Mouse (Mus musculus) megakaryocyte progenitor cell, adult 5-6 weeks (primary cell): ENCODE data around the gene Gal3st2. TPM values are rescaled to one million over a fixed set of nuclear protein-coding genes. Genes with fewer than 3 reads are reported as not detected.
A peak's percentile ranks its signal among the peaks of the same experiment; 100 is the strongest.
"Not testable (repeated sequence)": the region's sequence is repeated elsewhere in the genome, so short reads cannot be mapped to it uniquely, and the experiment has no call there.

Experiments
- ATAC-seq: replicated peaks from 2 replicates; pipeline ENCODE4 v1.8.0; 2016; ENCODE audit warnings: mild to moderate bottlenecking, moderate TSS enrichment, inconsistent platforms; ENCODE audit not compliant: poor library complexity
- total RNA-seq, 2 experiments: library from RNA; stranded (forward) in 1 of 2; stranded (reverse) in 1 of 2; fragments of 157-497, 149-512 nt in 1 of 2; fragments of 200-1000 nt in 1 of 2; gene quantifications; 2 replicates each; pipeline versions ENCODE4 v1.2.3 to v1.2.4; 2015 to 2017

The Gal3st2 gene
- total RNA-seq, 2 experiments from 2014 or later = not detected

DNA sequence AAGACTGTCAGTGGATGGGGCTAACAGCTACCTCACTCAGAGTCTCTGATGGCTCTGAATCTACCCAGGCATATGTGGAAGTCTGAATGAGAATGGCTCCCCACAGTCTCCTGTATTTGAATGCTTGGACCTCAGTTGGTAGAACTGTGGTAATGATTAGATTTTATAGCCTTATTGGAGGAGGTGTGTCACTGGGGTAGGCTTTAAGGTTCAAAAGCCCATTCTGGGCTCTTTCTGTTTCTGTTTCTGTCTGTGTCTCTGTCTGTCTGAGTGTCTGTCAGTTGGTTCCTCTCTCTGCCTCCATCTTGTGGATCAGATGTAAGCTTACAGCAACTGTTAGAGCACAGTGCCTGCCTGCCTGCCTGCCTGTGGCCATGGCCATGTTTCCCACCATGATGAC lies 1.5 kb upstream of the Gal3st2 start:
- 0 out of 2 replicates have a peak, but pooled peaks have one; percentile 14 for ATAC-seq

GRCm38 (mm10) chr1:93871594-93872105 lies 10.5 kb downstream of the Gal3st2 start:
- ATAC-seq = peak; percentile 60; the same call in 1 of the 2 replicates

DNA sequence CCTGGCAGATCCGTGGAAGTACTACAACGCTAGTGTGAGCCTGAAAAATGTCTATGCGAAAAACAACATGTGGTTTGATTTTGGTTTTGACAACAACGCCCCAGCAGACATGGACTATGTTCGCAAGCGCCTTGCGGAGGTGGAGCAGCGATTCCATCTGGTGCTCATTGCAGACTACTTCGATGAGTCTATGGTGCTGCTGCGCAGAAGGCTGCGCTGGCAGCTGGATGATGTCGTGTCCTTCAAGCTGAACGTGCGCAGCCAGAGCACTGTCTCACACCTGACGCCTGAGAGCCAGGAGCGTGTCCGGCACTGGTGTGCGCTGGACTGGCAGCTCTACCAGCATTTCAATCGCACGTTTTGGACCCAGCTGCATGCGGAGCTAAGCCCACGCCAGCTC lies 13.3 kb downstream of the Gal3st2 start:
- ATAC-seq = not testable (repeated sequence)

GRCm38 (mm10) chr1:93881778-93882177 lies 20.7 kb downstream of the Gal3st2 start:
- ATAC-seq = not testable (repeated sequence)

DNA sequence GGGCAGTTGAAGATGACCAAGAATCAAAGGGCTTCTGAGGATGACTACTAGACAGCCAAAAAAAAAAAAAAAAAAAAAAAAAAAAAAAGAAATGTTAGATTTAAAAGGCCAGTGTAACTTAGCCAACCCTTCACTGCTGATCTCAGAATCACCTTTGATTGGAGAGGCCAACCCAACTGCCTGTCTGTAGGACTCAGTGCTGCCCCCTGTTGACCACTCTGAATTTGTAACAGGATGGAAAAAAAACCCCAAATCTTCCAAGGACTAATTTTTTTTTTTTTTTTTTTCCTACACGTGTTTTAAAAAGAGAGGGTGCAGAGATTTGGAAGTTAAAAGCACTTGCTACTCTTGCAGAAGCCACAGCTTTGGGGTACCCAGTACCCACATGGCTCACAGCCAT lies 29.8 kb downstream of the Gal3st2 start:
- ATAC-seq = not testable (repeated sequence)

DNA sequence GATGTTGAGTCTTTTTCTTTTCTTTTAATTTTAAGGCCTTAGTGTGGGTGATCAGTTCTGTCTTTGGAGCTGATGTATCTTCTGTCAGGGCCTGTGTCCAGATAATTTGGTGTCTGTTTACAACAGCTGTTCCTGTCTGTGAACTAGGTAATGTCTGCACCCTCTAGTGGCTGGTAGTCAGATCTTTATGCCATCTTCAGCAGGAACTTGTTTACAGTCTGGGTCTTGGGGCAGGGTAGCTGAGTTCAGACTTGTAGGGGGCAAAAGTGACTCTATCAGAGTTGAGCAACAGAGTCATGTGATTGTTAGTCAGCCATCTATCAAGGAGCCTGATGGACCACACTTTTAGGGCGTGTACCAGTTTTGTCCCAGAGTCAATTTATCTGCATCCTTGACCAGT lies 36.3 kb downstream of the Gal3st2 start:
- peak; percentile 63 for ATAC-seq

DNA sequence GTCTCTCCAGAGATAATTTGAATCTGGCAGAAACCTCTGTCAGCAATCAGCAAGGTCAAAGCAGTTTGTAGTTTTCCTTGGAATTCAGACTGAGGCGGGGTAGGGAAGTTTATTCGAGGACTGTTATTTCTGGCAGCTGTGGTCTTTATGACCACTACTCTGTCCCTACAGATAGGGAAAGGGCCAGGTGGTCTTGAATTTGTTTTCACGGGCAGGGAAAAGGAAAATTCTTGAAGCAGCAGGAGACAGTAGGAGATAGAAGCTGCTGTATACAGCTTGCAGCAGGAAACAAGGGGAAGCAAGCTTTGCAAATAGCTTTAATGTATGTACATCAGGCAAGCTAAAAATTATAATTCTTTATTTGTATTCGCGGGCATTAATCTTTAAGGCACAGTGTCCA lies 40.2 kb downstream of the Gal3st2 start:
- not testable (repeated sequence) for ATAC-seq

- ATAC-seq = peak; percentile 85
Observed at GRCm38 (mm10) chr1:93906690-93907089, 45.6 kb downstream of the Gal3st2 start.

GRCm38 (mm10) chr1:93908977-93909586 lies 48.0 kb downstream of the Gal3st2 start:
- peak; percentile 77 for ATAC-seq

- peak; percentile 89 for ATAC-seq
Observed at GRCm38 (mm10) chr1:93911877-93912276, 50.8 kb downstream of the Gal3st2 start.

DNA sequence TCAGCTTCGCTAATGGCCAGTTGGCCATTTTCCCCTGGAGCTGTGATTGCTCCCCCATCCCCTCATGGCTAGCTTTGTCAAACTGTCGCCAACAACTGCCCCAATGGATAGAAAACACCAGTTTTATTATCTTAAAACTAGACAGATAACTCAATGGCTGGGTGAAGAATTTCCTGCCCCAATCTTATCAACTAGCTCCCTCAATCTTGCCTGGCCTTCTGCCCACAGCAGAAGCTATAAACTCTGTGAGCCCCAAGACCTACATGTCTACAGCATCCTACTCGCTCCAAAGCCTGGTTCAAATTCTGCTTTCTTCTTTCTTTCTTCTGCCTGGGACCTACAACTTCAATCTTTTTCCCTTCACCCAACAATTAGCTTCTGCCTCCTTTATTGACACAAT lies 56.1 kb downstream of the Gal3st2 start:
- ATAC-seq = not testable (repeated sequence)

DNA sequence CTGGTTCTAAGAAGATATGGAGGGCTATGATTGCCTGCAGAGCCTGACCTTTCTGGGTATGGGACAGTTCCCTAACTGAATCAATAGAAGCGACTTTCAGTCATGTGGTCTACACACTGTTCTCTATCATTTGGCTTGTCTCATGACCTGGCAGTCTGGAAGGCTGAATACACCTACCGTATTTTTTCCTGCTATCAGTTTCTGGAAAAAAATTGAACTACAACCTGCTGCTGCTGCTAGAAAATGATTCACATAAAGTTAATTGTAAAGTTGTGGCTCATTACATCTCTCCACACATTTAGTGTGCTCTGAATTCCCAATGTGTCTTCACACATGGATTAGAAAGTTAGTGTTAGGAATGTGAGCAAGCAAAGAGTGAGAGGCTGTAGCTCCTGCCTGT lies 56.9 kb downstream of the Gal3st2 start, which contains the start of gene Gal3st2b:
Gal3st2b (plus strand) TSS at position 301 of the 400 bp plus-strand sequence.
- ATAC-seq = not testable (repeated sequence)

- ATAC-seq = not testable (repeated sequence)
Observed at GRCm38 (mm10) chr1:93918775-93919174, 57.7 kb downstream of the Gal3st2 start.

GRCm38 (mm10) chr1:93919321-93919720 lies 58.2 kb downstream of the Gal3st2 start:
- not testable (repeated sequence) for ATAC-seq

DNA sequence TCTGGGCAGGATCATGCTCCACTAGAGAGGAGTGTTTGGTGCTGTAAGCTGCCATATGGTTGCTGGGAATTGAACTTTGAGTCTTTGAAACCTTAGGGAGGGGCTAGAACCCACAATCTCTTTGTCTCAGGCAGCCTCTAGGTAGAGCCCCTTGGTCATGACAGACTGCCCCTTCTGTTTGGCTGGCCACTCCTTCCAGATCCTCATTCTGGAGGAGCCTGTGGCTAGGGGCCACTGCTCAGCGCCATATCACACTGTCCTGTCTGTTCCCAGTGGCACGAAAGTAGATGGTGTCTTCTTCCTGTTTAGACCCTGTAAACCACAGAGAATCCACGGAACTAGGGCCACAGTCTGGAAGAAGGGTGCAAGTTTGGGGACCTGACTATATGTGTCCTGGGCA lies 61.5 kb downstream of the Gal3st2 start:
- ATAC-seq = not testable (repeated sequence)

- peak; percentile 44; the same call in 1 of the 2 replicates for ATAC-seq
Observed at GRCm38 (mm10) chr1:93923098-93923497, 62.0 kb downstream of the Gal3st2 start.

Other genes with a start within 250 kb of the Gal3st2 start
- 23.4 and 28.8 TPM in 2 replicates for gene Stk25, start 202.6 kb upstream of the Gal3st2 start, total RNA-seq (2015)
- gene Stk25, start 202.6 kb upstream of the Gal3st2 start, total RNA-seq (2017) = 28.6 and 47.7 TPM in 2 replicates
- gene Bok, start 175.6 kb upstream of the Gal3st2 start, total RNA-seq (2015) = 0.17 TPM in 1 of 2 replicates, not detected in the other
- gene Bok, start 175.6 kb upstream of the Gal3st2 start, total RNA-seq (2017) = 0.92 TPM in 1 of 2 replicates, not detected in the other
- gene Atg4b, start 109.8 kb upstream of the Gal3st2 start, total RNA-seq (2015) = 17.6 and 21.0 TPM in 2 replicates
- gene Atg4b, start 109.8 kb upstream of the Gal3st2 start, total RNA-seq (2017) = 50.7 and 58.5 TPM in 2 replicates
- gene Thap4, start 106.4 kb upstream of the Gal3st2 start, total RNA-seq (2015) = 40.9 and 47.0 TPM in 2 replicates
- gene Thap4, start 106.4 kb upstream of the Gal3st2 start, total RNA-seq (2017) = 21.0 and 26.2 TPM in 2 replicates
- gene Dtymk, start 59.4 kb upstream of the Gal3st2 start, total RNA-seq (2015) = 234 TPM in 2 replicates
- 229 and 230 TPM in 2 replicates for gene Dtymk, start 59.4 kb upstream of the Gal3st2 start, total RNA-seq (2017)
- 9.0 and 10.2 TPM in 2 replicates for gene Ing5, start 57.3 kb upstream of the Gal3st2 start, total RNA-seq (2015)
- gene Ing5, start 57.3 kb upstream of the Gal3st2 start, total RNA-seq (2017) = 38.3 and 42.8 TPM in 2 replicates
- 11.5 and 14.4 TPM in 2 replicates for gene D2hgdh, start 36.4 kb upstream of the Gal3st2 start, total RNA-seq (2015)
- 16.5 and 17.0 TPM in 2 replicates for gene D2hgdh, start 36.4 kb upstream of the Gal3st2 start, total RNA-seq (2017)
- not detected in 2 replicates for gene Gal3st2b, start 57.0 kb downstream of the Gal3st2 start, total RNA-seq (2015)
- gene Gal3st2b, start 57.0 kb downstream of the Gal3st2 start, total RNA-seq (2017) = not detected in 2 replicates
- not detected in 2 replicates for gene Gal3st2c, start 129.2 kb downstream of the Gal3st2 start, total RNA-seq (2015)
- gene Gal3st2c, start 129.2 kb downstream of the Gal3st2 start, total RNA-seq (2017) = not detected in 2 replicates
- not detected in 2 replicates for gene Neu4, start 159.1 kb downstream of the Gal3st2 start, total RNA-seq (2015)
- not detected in 2 replicates for gene Neu4, start 159.1 kb downstream of the Gal3st2 start, total RNA-seq (2017)
- not detected in 2 replicates for gene Pdcd1, start 191.2 kb downstream of the Gal3st2 start, total RNA-seq (2015)
- gene Pdcd1, start 191.2 kb downstream of the Gal3st2 start, total RNA-seq (2017) = not detected in 2 replicates